Mouse (Mus musculus): Measurements from ENCODE around the gene Fam240a. TPM values are rescaled to one million over a fixed set of nuclear protein-coding genes. Genes with fewer than 3 reads are reported as not detected.
A peak's percentile ranks its signal among the peaks of the same experiment; 100 is the strongest.

Gene Fam240a
- total RNA-seq, 2 experiments from 2014 or later = not detected

DNA sequence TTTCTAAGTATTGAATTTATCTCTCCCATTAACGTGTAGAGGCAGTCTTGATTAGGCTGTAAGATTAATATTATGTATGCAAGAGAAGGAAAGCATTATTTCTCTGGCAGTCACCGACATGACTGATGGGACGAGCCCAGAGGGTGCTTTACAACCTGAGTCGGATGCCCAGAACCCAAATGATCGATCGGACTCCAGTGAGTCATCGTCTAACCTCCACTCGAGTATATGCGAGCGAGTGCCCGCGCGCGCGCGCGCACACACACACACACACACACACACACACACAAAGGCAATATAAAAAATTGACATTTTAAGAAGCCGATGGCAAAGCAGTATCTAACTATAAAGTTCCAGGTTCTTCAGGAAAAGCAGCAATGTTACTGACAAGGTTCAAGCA is 28.7 kb upstream of the Fam240a start:
- DNase-seq = no peak

GRCm38 (mm10) chr9:110944265-110944664 is 27.6 kb upstream of the Fam240a start:
- DNase-seq = no peak

DNA sequence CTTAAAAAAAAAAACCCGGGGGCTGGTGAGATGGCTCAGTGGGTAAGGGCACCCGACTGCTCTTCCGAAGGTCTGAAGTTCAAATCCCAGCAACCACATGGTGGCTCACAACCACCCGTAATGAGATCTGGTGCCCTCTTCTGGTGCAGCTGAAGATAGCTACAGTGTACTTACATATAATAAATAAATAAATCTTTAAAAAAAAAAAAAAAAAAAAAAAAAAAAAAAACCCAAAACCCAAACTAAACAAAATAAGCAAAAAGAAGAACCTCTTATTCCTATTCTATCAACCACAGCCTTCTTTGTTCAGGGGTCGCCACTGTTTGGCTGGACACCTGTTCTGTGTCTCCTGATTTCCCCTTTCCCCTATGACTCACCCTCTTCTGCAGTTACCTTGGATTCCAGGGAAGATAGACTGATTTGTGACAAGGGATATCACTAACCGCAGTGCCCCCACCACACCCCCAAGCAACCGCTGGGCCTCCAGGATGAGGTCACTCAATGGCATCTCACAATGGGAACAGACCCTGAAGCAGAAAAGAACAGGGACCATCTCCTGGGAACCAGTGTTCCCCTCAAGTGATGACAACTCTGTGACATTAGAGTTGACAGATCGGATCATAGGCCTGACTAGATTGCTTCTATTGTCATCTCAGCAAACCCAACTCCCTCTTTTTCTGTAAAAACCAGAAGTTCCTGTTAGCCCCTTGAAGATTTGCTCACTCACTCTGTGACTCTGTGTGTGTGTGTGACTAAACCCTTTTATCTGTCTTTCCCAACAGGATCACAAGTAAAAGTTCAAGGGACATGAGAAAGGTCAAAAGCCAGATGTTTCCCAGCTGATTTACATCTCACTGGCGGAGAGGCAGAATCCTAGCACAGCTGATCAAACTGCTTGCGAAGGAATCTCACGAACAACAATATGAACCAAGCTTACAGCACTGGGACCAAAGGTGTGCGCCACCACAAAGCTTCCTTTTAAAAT is 21.1 kb upstream of the Fam240a start:
- DNase-seq = no peak

DNA sequence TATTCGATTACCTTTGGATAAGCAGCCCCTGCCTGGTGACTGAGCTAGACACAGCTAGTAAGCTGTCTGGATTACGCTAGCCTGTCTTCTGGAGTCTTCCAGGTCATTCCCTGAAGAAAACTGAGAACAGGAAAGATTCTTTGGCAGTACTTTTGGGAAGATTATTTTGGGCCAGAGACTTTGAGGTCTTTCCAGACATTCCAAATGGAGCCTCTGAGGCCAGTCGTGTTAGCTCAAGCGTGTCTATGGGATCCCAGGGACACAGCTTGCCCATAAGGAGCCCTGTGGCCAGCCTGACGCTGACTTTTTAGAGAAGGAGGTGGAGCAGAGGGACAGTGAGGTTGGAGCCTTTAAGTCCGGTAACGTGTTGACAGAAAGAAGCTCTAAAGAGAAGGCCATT is 19.3 kb upstream of the Fam240a start:
- DNase-seq = no peak

DNA sequence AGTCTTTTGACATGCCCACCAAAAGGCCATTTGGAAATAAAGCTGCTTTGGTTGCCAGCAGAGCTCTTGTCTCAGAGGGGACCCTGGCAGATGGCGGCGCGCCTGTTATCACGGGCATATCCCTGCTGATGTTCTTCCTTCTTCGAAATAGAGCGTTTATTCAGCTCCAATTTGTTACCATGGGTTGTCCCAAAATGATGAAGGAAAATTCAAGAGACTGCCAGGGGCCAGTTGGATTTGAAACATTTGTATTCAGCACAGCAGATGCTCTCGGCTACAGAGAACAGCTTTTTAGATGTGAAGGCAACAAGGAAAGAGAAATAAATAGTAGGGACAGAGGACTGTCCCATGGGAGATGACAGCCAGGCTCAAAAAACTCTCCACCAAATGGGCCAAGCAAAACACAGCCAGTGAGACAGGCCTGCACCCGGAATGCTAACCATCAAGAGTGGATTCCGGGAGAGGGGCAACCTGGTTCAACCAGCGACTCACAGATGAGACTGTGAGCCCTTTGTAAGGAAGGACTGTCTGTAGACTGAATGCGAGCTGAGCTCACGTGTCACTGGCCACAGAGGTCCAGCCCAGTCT is 17.3 kb upstream of the Fam240a start:
- DNase-seq = peak; percentile 42 to 59

GRCm38 (mm10) chr9:110931573-110931972 is 14.9 kb upstream of the Fam240a start:
- DNase-seq = no peak

DNA sequence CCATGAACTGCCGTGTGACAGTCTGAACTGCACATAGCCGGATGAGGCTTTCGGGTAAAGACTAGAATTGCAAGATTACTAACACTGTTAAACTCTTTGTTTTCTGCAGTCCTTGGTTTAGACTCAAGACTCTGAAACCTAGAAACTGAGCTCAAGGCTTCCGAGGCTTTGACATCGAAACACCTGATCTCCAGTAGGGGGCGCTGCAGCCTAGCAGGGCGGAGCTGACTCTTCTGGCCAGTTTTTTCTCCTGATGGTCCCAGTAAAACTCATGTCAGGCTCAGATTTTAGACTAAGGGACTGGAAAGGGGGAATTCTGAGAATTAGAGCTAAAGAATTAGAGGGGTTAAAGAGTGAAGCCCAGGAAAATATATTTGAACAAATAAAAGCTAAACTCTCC is 6.1 kb upstream of the Fam240a start:
- DNase-seq = peak in 1 of 2 experiments; percentile 59

DNA sequence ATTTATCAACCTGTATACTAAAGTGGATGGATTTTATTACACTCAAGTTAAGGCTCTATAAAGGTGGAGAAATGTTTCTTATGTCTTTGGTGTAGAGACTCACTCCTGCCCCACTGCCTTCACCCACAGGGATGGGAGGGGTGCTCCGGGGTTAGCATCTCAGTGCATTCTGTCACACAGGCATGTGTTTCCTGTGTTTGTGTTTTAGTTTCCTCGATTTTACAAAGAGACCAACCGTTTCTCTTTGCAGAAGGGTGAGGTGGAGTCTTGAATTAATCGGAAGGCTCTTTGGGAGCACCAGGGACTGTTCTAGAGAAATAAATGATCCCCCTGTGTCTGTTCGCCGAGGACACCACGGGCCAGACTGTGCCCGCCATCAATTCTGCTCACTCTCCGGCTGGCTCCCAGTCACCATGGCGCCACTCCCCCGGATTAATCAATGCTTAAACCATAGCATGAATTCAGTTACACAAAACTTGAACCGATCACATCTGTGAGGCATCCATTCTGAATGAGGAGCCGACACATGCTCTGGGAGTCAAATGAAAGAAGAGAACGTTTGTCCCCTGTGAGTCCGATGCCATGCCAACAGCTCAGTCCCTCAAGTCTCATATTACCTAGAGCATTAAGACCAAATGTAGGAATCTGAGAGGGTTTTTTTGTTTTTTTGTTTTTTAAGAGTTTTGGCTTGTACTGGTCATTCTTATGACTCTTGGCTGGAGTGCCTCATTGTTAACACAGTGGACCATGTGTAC is 4.2 kb upstream of the Fam240a start:
- DNase-seq = no peak

- no peak for DNase-seq
These were observed 1.2 kb downstream of the Fam240a start for GRCm38 (mm10) chr9:110915466-110915865.

- no peak for DNase-seq
These were observed 1.9 kb downstream of the Fam240a start for GRCm38 (mm10) chr9:110914631-110915236.

DNA sequence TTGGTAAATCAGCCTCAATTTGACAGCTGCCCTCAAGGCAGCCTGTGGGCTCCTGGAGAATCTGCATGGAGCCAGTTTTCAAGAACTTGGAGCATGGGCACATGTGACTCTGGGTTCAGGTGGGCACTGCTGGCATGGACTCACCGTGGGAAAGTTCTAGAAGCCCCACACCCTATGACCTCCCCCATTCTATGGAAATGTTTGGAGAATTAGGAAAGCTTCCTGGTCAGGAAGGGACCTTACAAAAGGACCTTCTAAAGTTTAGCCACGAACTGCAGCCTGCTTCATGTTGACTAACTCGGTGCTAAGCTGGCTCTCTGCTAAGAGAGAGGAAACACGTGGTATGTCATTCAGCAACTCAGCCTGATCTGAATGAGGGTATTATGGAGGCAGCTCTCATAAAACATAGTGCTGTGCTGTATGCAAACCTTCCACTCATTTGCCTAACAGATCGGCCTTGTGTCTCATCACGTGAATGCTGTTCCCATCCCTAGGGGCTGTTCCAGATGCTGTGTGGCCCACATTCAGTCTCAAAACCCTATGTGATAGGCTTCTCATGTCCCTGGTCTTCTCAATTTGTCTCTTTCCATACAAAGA is 7.2 kb downstream of the Fam240a start:
- no peak for DNase-seq

DNA sequence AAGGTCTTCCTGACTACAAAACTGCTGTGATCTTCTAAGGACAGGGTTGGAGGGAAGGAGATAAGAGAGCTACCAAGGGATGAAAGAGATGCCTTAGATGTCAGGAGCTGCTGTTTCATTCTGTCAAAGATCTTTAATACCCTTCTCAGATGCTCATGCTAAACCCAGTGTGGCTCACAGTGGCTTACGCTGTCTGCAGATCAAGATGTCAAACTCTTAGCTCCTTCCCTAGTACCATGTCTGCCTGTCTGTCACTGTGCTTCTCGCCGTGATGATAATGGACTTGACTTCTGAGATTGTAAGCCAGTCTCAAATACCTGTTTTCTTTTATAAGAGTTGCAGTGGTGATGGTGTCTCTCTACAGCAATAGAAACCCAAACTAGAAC is 8.0 kb downstream of the Fam240a start:
- no peak for DNase-seq

DNA sequence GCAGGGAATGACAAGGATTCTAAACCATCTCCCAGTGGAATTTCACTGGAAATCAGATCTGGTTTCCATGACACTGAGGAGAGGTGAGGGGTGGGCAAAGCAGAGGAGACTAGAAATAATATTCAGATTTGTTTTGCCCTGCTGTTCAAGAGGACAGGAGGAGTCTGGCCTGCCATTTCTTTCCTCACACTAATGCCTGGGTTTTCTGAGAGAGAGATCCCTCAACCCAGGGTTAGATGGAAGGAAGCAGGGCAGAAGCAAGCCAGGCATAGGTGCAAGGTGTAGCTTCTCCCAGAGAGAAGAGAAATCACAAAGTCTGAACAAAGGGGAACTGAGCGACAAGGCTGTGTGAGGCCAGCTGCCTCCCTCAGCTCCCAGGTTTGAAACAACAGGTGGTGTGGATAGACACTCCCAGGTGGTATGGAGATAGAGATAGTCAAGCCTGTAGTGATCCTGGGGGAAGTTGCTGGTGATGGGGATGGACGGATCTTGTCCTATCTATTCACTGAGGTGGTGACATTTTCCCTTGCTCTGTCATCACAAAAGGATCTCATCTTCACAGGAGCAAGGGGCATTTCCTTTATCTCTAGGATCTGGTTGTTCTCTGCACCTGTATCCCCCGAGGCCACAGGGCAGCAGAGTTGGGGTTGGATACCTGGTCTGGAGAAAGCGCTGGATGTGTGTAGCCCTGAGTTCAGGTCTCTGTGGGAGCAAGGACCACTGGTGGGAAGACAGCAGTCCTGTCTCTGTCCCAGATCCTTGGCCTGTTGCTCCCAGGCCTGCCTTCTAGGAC is 8.6 kb downstream of the Fam240a start:
- no peak for DNase-seq

GRCm38 (mm10) chr9:110907201-110907837 is 9.3 kb downstream of the Fam240a start:
- DNase-seq = no peak

GRCm38 (mm10) chr9:110902271-110902670 is 14.4 kb downstream of the Fam240a start:
- DNase-seq = no peak

DNA sequence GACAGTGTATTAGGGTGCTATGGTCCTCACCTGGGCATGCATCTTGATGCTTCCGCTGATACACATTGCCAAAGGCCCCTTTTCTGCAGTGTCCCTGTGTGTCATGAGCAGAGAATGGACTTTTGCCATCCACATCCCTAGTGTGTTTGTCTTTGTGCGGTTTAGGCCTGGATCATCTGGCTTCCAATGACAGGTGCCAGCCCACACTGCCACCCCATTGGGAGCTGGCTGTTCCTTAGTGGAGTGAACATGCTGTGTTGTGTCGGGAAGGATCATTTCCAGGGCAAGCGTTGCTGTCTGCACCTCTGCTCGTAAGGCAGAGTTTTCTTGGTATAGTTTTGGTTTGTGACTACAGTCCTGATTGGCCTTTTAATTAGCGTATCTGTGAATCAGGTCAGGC is 15.5 kb downstream of the Fam240a start:
- DNase-seq = no peak

- DNase-seq = no peak
These were observed 17.1 kb downstream of the Fam240a start for GRCm38 (mm10) chr9:110899451-110900008.

GRCm38 (mm10) chr9:110896595-110896994 is 20.1 kb downstream of the Fam240a start:
- no peak for DNase-seq

GRCm38 (mm10) chr9:110895994-110896393 is 20.7 kb downstream of the Fam240a start:
- no peak for DNase-seq

DNA sequence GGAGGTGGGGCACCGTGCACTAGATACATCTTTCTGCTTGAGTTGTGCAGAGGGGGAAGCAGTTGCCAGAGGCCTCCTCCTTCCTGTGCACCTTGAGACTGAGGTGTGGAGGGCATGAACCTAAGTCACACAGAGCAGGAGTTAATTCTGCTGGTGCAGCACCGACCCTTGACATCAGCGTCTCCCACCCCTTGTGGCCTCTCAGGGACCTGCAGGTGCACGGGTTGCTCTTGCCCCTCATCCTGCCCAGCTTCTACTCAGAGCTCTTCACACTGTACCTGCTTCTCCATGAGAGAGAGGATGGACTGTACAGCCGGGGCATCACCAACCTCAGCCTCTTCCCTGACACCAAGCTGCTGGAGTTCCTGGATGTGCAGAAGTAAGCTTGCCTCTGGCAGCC is 21.2 kb downstream of the Fam240a start:
- DNase-seq = no peak

DNA sequence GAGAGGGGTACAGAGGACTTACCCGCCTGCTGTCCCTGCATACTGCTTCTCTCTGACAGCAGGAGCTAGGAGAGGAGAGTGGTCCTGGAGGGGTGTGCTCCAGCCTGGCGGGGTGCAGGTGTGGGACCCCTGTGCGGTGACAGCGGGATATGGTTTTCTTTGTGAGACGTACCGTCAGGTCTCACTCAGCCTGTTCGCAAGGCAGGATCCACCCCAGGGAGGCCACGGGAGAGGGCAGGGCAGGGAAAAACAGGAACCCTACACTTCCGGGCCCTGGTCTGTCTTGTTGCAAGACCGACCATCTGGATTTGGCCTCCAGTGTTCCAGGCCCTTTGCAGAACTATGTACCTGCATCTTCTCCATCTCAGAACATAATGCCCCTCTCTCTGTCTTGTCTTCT is 23.2 kb downstream of the Fam240a start:
- no peak for DNase-seq

Measured in layer of hippocampus, postnatal 36 days (tissue).